Mouse (Mus musculus): ENCODE measurements around the gene Sema4c. TPM values are rescaled to one million over a fixed set of nuclear protein-coding genes. Genes with fewer than 3 reads are reported as not detected.

Sema4c gene
- polyA plus RNA-seq, 1 experiment from 2014 or later, result 2.0 TPM

DNA sequence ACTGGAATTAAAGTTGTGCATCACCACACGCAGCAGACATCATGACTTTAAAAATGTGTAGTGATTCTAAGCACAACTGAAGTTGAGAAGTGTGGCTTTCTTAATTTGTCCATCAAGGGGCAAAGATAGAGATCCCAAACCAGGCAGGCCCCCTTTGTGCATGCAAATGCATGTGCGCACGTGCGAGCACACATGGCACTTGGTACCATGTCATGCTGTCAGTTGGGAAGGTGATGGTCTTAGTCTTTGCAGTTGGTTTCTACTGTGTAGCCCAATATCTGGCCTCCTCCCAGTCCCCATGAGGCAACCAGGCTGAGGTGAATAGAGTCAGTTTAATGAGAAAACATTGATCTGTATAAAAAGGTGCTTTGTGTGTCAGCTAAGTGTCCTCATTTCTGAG lies 28.3 kb downstream of the Sema4c start:
- Histone ChIP-seq H3K4me3 (ENCODE audit: low read depth, low read length) (no peak overlapping the region), H3K36me3 (ENCODE audit: control insufficient read depth, insufficient read depth) (peaks cover 6% of the 10 kb centered on the region), H3K9me3 (replicated peaks; ENCODE audit: control insufficient read depth, low read length) (no peaks in the 10 kb centered on the region), H3K4me2 (ENCODE audit: low read depth, low read length) (no peak overlapping the region), H3K27ac (ENCODE audit: low read length) (no peak overlapping the region), H3K4me1 (ENCODE audit: control insufficient read depth, low read depth, low read length) (peaks cover 2% of the 10 kb centered on the region), H3K27me3 (ENCODE audit: control insufficient read depth, insufficient read depth, low read depth, low read length) (no peaks in the 10 kb centered on the region), H3K9ac (ENCODE audit: low read depth, low read length) (no peak overlapping the region)
- WGBS (ENCODE audit: insufficient replicate concordance), result 87% methylated on average over 4 of the region's 4 CpGs
- no peak for ATAC-seq (ENCODE audit: low read depth)

- peaks cover 2% of the 10 kb centered on the region for H3K4me1 ChIP-seq (ENCODE audit: control insufficient read depth, low read depth, low read length)
- H3K9me3 ChIP-seq (replicated peaks; ENCODE audit: control insufficient read depth, low read length), result no peaks in the 10 kb centered on the region
- H3K36me3 ChIP-seq (ENCODE audit: control insufficient read depth, insufficient read depth), result peaks cover 9% of the 10 kb centered on the region
- 76% methylated on average over 4 of the region's 4 CpGs for WGBS (ENCODE audit: insufficient replicate concordance)
- H3K4me3 ChIP-seq (ENCODE audit: low read depth, low read length), result no peak overlapping the region
- ATAC-seq (ENCODE audit: low read depth), result no peak
- no peak overlapping the region for H3K4me2 ChIP-seq (ENCODE audit: low read depth, low read length)
- H3K9ac ChIP-seq (ENCODE audit: low read depth, low read length), result no peak overlapping the region
- H3K27ac ChIP-seq (ENCODE audit: low read length), result no peak overlapping the region
- no peaks in the 10 kb centered on the region for H3K27me3 ChIP-seq (ENCODE audit: control insufficient read depth, insufficient read depth, low read depth, low read length)
Measured at GRCm38 (mm10) chr1:36529274-36529673, 28.9 kb downstream of the Sema4c start.

- Histone ChIP-seq H3K36me3 (ENCODE audit: control insufficient read depth, insufficient read depth) (peaks cover 10% of the 10 kb centered on the region), H3K9ac (ENCODE audit: low read depth, low read length) (no peak overlapping the region), H3K4me1 (ENCODE audit: control insufficient read depth, low read depth, low read length) (peaks cover 2% of the 10 kb centered on the region), H3K4me3 (ENCODE audit: low read depth, low read length) (no peak overlapping the region), H3K27me3 (ENCODE audit: control insufficient read depth, insufficient read depth, low read depth, low read length) (no peaks in the 10 kb centered on the region), H3K27ac (ENCODE audit: low read length) (no peak overlapping the region), H3K4me2 (ENCODE audit: low read depth, low read length) (no peak overlapping the region), H3K9me3 (replicated peaks; ENCODE audit: control insufficient read depth, low read length) (no peaks in the 10 kb centered on the region)
- 31% methylated on average over 1 of the region's 1 CpGs for WGBS (ENCODE audit: insufficient replicate concordance)
- ATAC-seq (ENCODE audit: low read depth), result no peak
Measured at GRCm38 (mm10) chr1:36528351-36528750, 29.8 kb downstream of the Sema4c start.

GRCm38 (mm10) chr1:36526903-36527302 lies 31.2 kb downstream of the Sema4c start:
- no peak overlapping the region for H3K4me2 ChIP-seq (ENCODE audit: low read depth, low read length)
- H3K4me3 ChIP-seq (ENCODE audit: low read depth, low read length), result no peak overlapping the region
- no peak overlapping the region for H3K9ac ChIP-seq (ENCODE audit: low read depth, low read length)
- H3K36me3 ChIP-seq (ENCODE audit: control insufficient read depth, insufficient read depth), result peaks cover 10% of the 10 kb centered on the region
- ATAC-seq (ENCODE audit: low read depth), result peak; percentile 44
- peaks cover 2% of the 10 kb centered on the region for H3K4me1 ChIP-seq (ENCODE audit: control insufficient read depth, low read depth, low read length)
- H3K27ac ChIP-seq (ENCODE audit: low read length), result no peak overlapping the region
- no peaks in the 10 kb centered on the region for H3K9me3 ChIP-seq (replicated peaks; ENCODE audit: control insufficient read depth, low read length)
- H3K27me3 ChIP-seq (ENCODE audit: control insufficient read depth, insufficient read depth, low read depth, low read length), result no peaks in the 10 kb centered on the region
- 80% methylated on average over 10 of the region's 10 CpGs for WGBS (ENCODE audit: insufficient replicate concordance)

DNA sequence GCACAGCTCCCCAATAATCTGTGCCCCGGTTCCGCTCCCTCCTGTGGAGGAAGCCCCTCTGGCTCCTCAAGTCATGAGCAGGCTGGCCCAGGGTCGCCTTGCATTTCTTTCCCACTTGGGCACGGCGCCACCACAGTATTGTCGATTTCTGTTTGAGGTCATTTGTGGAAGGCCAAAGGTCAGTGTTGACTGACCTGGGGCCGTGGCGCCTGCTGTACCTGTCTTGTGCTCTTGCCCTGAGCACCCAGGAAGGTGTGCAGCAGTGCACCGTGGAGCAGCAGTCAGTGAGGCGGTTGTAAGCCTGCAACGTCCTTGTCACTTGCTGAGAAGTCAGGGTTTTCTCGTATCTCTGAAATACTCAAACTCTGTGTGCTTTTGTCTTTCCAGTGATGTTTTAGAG lies 32.4 kb downstream of the Sema4c start:
- WGBS (ENCODE audit: insufficient replicate concordance), result 79% methylated on average over 12 of the region's 12 CpGs
- Histone ChIP-seq H3K36me3 (ENCODE audit: control insufficient read depth, insufficient read depth) (peaks cover 14% of the 10 kb centered on the region), H3K9me3 (replicated peaks; ENCODE audit: control insufficient read depth, low read length) (no peaks in the 10 kb centered on the region), H3K4me2 (ENCODE audit: low read depth, low read length) (no peak overlapping the region), H3K4me1 (ENCODE audit: control insufficient read depth, low read depth, low read length) (peaks cover 2% of the 10 kb centered on the region), H3K9ac (ENCODE audit: low read depth, low read length) (no peak overlapping the region), H3K27me3 (ENCODE audit: control insufficient read depth, insufficient read depth, low read depth, low read length) (no peaks in the 10 kb centered on the region), H3K27ac (ENCODE audit: low read length) (no peak overlapping the region), H3K4me3 (ENCODE audit: low read depth, low read length) (no peak overlapping the region)
- peak; percentile 75 for ATAC-seq (ENCODE audit: low read depth)

DNA sequence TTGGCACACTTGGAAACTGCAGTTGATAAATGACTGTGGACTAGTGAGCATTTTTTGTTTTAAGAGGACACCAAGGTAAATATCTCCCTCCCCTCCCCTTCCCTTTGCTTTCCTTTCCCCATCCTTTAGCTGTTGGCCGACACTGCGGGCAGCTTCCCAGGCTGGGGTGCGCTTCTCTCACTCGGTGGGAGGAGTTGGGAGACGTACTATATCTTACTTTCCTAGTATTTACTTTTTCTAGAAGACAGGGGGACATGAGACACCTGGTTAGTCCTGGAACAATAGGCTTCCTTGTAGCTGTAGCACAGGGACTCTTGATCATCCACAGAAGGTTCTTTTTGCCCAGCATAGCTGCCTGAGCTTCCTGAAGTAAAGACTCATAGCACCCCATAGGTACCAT lies 34.1 kb downstream of the Sema4c start:
- no peak overlapping the region for H3K4me3 ChIP-seq (ENCODE audit: low read depth, low read length)
- peaks cover 2% of the 10 kb centered on the region for H3K4me1 ChIP-seq (ENCODE audit: control insufficient read depth, low read depth, low read length)
- no peaks in the 10 kb centered on the region for H3K9me3 ChIP-seq (replicated peaks; ENCODE audit: control insufficient read depth, low read length)
- no peak overlapping the region for H3K27ac ChIP-seq (ENCODE audit: low read length)
- peaks cover 23% of the 10 kb centered on the region for H3K36me3 ChIP-seq (ENCODE audit: control insufficient read depth, insufficient read depth)
- WGBS (ENCODE audit: insufficient replicate concordance), result 89% methylated on average over 5 of the region's 5 CpGs
- ATAC-seq (ENCODE audit: low read depth), result no peak
- H3K4me2 ChIP-seq (ENCODE audit: low read depth, low read length), result no peak overlapping the region
- no peak overlapping the region for H3K9ac ChIP-seq (ENCODE audit: low read depth, low read length)
- H3K27me3 ChIP-seq (ENCODE audit: control insufficient read depth, insufficient read depth, low read depth, low read length), result no peaks in the 10 kb centered on the region

GRCm38 (mm10) chr1:36523332-36524013 lies 34.7 kb downstream of the Sema4c start:
- Histone ChIP-seq H3K27me3 (ENCODE audit: control insufficient read depth, insufficient read depth, low read depth, low read length) (no peaks in the 10 kb centered on the region), H3K27ac (ENCODE audit: low read length) (no peak overlapping the region), H3K36me3 (ENCODE audit: control insufficient read depth, insufficient read depth) (peaks cover 23% of the 10 kb centered on the region), H3K4me3 (ENCODE audit: low read depth, low read length) (no peak overlapping the region), H3K9ac (ENCODE audit: low read depth, low read length) (no peak overlapping the region), H3K9me3 (replicated peaks; ENCODE audit: control insufficient read depth, low read length) (no peaks in the 10 kb centered on the region), H3K4me1 (ENCODE audit: control insufficient read depth, low read depth, low read length) (peaks cover 2% of the 10 kb centered on the region), H3K4me2 (ENCODE audit: low read depth, low read length) (no peak overlapping the region)
- no peak for ATAC-seq (ENCODE audit: low read depth)
- WGBS (ENCODE audit: insufficient replicate concordance), result 75% methylated on average over 9 of the region's 9 CpGs

DNA sequence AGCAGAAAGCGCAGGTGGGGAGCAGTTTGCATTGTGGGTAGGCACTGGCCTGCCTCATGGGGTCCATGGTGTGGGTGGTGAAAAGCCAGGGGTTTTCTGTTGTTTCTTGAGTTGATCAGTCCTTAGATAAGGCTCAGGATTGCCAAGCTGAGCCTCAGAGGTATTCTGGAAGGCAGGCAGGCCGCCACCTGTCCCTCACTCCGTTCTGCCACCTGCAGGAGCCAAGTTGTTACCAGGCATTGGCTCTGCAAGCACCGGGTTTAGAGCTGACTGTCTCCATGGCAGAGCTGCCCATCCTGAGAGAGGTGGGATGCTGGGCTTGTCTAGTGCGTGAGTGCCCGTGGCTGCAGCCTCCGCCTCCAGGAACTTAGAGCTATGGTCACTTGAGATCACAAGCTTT lies 35.9 kb downstream of the Sema4c start:
- no peak overlapping the region for H3K4me3 ChIP-seq (ENCODE audit: low read depth, low read length)
- H3K4me2 ChIP-seq (ENCODE audit: low read depth, low read length), result no peak overlapping the region
- no peak overlapping the region for H3K9ac ChIP-seq (ENCODE audit: low read depth, low read length)
- no peaks in the 10 kb centered on the region for H3K9me3 ChIP-seq (replicated peaks; ENCODE audit: control insufficient read depth, low read length)
- H3K27ac ChIP-seq (ENCODE audit: low read length), result no peak overlapping the region
- H3K36me3 ChIP-seq (ENCODE audit: control insufficient read depth, insufficient read depth), result peaks cover 23% of the 10 kb centered on the region
- H3K4me1 ChIP-seq (ENCODE audit: control insufficient read depth, low read depth, low read length), result no peaks in the 10 kb centered on the region; the same call in 1 of the 2 replicates
- no peak for ATAC-seq (ENCODE audit: low read depth)
- H3K27me3 ChIP-seq (ENCODE audit: control insufficient read depth, insufficient read depth, low read depth, low read length), result no peaks in the 10 kb centered on the region
- WGBS (ENCODE audit: insufficient replicate concordance), result 81% methylated on average over 7 of the region's 7 CpGs

DNA sequence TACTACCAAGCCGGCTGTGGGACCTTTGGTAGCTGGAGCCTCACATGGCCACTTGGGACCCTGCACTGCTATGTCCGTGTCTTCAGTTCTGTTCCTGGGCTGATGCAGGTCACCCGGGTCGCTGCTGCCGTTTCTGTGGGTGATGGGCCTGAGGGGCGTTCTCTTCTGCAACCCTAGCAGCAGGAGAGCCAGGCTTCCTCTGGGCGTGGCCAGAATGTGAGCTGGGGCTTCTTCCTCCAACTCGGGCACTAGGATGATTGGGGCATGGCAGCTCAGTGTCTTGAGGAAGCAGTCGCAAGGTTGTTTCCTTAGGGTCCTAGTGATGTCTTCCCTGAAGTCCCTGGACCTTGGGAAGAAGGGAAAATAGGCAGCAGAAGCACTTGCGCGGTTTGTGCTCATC lies 38.5 kb downstream of the Sema4c start:
- Histone ChIP-seq H3K9ac (ENCODE audit: low read depth, low read length) (no peak overlapping the region), H3K9me3 (replicated peaks; ENCODE audit: control insufficient read depth, low read length) (no peaks in the 10 kb centered on the region), H3K27me3 (ENCODE audit: control insufficient read depth, insufficient read depth, low read depth, low read length) (no peaks in the 10 kb centered on the region), H3K4me3 (ENCODE audit: low read depth, low read length) (no peak overlapping the region), H3K4me1 (ENCODE audit: control insufficient read depth, low read depth, low read length) (no peaks in the 10 kb centered on the region), H3K27ac (ENCODE audit: low read length) (no peak overlapping the region), H3K36me3 (ENCODE audit: control insufficient read depth, insufficient read depth) (peaks cover 16% of the 10 kb centered on the region), H3K4me2 (ENCODE audit: low read depth, low read length) (no peak overlapping the region)
- 73% methylated on average over 11 of the region's 11 CpGs for whole genome bisulfite sequencing (ENCODE audit: insufficient replicate concordance)
- ATAC-seq (ENCODE audit: low read depth), result no peak

Data from liver, embryonic 16.5 days (tissue).